Mouse (Mus musculus): ENCODE results near the gene Tor2a. TPM values are rescaled to one million over a fixed set of nuclear protein-coding genes. Genes with fewer than 3 reads are reported as not detected.

Tor2a gene
- total and polyA plus RNA-seq, 3 experiments: 54.7 to 62.2 TPM; not detected in 1

- Histone ChIP-seq H3K4me1 (ENCODE audit: control insufficient read depth in 1 of 2, insufficient read depth in 2 of 2, low read length in 2 of 2) (no peaks in the 10 kb centered on the region), H3K79me2 (ENCODE audit: control insufficient read depth, insufficient read depth, low read length, poor library complexity) (no peaks in the 10 kb centered on the region), H3K36me3 (ENCODE audit: control insufficient read depth in 1 of 2, insufficient read depth in 2 of 2, low read length in 2 of 2) (no peaks in the 10 kb centered on the region; a peak in 2 of 4 replicates), H3K9ac (ENCODE audit: control insufficient read depth, low read depth, low read length, poor library complexity, severe bottlenecking) (no peak overlapping the region), H3K4me3 (ENCODE audit: control insufficient read depth in 1 of 2, insufficient read depth in 1 of 2, low read depth in 2 of 2, low read length in 2 of 2) (no peak overlapping the region), H3K27ac (ENCODE audit: control insufficient read depth, low read depth, low read length) (no peak overlapping the region), H3K9me3 (replicated peaks; ENCODE audit: insufficient read depth, low read length) (no peaks in the 10 kb centered on the region), H3K27me3 (ENCODE audit: control insufficient read depth in 1 of 2, insufficient read depth in 2 of 2, low read length in 2 of 2) (no peaks in the 10 kb centered on the region)
- TF ChIP-seq MYC (IDR thresholded peaks at IDR 0.05; ENCODE audit: low read depth, low read length) (no peak), ZC3H11A (IDR thresholded peaks at IDR 0.05; ENCODE audit: low read depth, low read length) (no peak), TCF12 (IDR thresholded peaks at IDR 0.05; ENCODE audit: low read depth, low read length) (no peak), JUND (IDR thresholded peaks at IDR 0.05; ENCODE audit: low read depth, low read length) (no peak), CHD1 (IDR thresholded peaks at IDR 0.05; ENCODE audit: low read depth, low read length) (no peak), HCFC1 (IDR thresholded peaks at IDR 0.05; ENCODE audit: low read depth, low read length) (no peak), E2F4 (IDR thresholded peaks at IDR 0.05; ENCODE audit: borderline replicate concordance, low read depth, low read length) (no peak), POLR2AphosphoS5 (IDR thresholded peaks at IDR 0.05; ENCODE audit: borderline replicate concordance, low read depth, low read length) (no peak), USF1 (IDR thresholded peaks at IDR 0.05; ENCODE audit: low read depth, low read length) (no peak), ZMIZ1 (IDR thresholded peaks at IDR 0.05; ENCODE audit: low read depth, low read length) (no peak), ZNF384 (IDR thresholded peaks at IDR 0.05; ENCODE audit: low read depth, low read length) (no peak), ETS1 (IDR thresholded peaks at IDR 0.05; ENCODE audit: low read depth, low read length) (no peak), MYB (IDR thresholded peaks at IDR 0.05; ENCODE audit: low read depth, low read length) (no peak), RAD21 (IDR thresholded peaks at IDR 0.05; ENCODE audit: low read depth, low read length) (no peak), TAL1 (IDR thresholded peaks at IDR 0.05; ENCODE audit: low read length) (no peak), CHD2 (IDR thresholded peaks at IDR 0.05; ENCODE audit: low read length) (no peak), CTCF (IDR thresholded peaks at IDR 0.05 in 2 of 3, conservative IDR thresholded peaks at IDR 0.05 in 1 of 3; ENCODE audit: control insufficient read depth in 1 of 3, insufficient read depth in 1 of 3, low read depth in 2 of 3, low read length in 3 of 3, poor library complexity in 1 of 3, severe bottlenecking in 1 of 3) (no peak), USF2 (IDR thresholded peaks at IDR 0.05; ENCODE audit: borderline replicate concordance in 1 of 2, insufficient read depth in 1 of 2, low read depth in 1 of 2, low read length in 2 of 2) (no peak)
- no peak for DNase-seq (ENCODE audit: low read depth, low spot score)
These were observed 41.4 kb downstream of the Tor2a start for GRCm38 (mm10) chr2:32798251-32798962.

GRCm38 (mm10) chr2:32808816-32809566, 52.0 kb downstream of the Tor2a start:
- H3K79me2 ChIP-seq (ENCODE audit: control insufficient read depth, insufficient read depth, low read length, poor library complexity): no peaks in the 10 kb centered on the region
- H3K36me3 ChIP-seq (ENCODE audit: control insufficient read depth in 1 of 2, insufficient read depth in 2 of 2, low read length in 2 of 2): no peaks in the 10 kb centered on the region; a peak in 2 of 4 replicates
- no peak overlapping the region for H3K4me3 ChIP-seq (ENCODE audit: control insufficient read depth in 1 of 2, insufficient read depth in 1 of 2, low read depth in 2 of 2, low read length in 2 of 2)
- no peak overlapping the region for H3K27ac ChIP-seq (ENCODE audit: control insufficient read depth, low read depth, low read length)
- H3K9ac ChIP-seq (ENCODE audit: control insufficient read depth, low read depth, low read length, poor library complexity, severe bottlenecking): no peak overlapping the region
- H3K4me1 ChIP-seq (ENCODE audit: control insufficient read depth in 1 of 2, insufficient read depth in 2 of 2, low read length in 2 of 2): no peaks in the 10 kb centered on the region
- H3K9me3 ChIP-seq (replicated peaks; ENCODE audit: insufficient read depth, low read length): no peaks in the 10 kb centered on the region
- no peak for DNase-seq (ENCODE audit: low read depth, low spot score)
- H3K27me3 ChIP-seq (ENCODE audit: control insufficient read depth in 1 of 2, insufficient read depth in 2 of 2, low read length in 2 of 2): no peaks in the 10 kb centered on the region
- TF ChIP-seq TBP (IDR thresholded peaks at IDR 0.05; ENCODE audit: low read depth, low read length) (no peak), USF1 (IDR thresholded peaks at IDR 0.05; ENCODE audit: low read depth, low read length) (no peak), BHLHE40 (IDR thresholded peaks at IDR 0.05; ENCODE audit: borderline replicate concordance, low read depth, low read length) (no peak), ZKSCAN1 (IDR thresholded peaks at IDR 0.05; ENCODE audit: low read depth, low read length) (no peak), NELFE (IDR thresholded peaks at IDR 0.05; ENCODE audit: low read depth, low read length) (no peak), USF2 (IDR thresholded peaks at IDR 0.05; ENCODE audit: borderline replicate concordance in 1 of 2, insufficient read depth in 1 of 2, low read depth in 1 of 2, low read length in 2 of 2) (no peak), POLR2A (IDR thresholded peaks at IDR 0.05; ENCODE audit: control insufficient read depth in 1 of 2, insufficient read depth in 1 of 2, low read depth in 1 of 2, low read length in 2 of 2, poor library complexity in 1 of 2) (no peak), MAZ (IDR thresholded peaks at IDR 0.05; ENCODE audit: low read depth, low read length) (no peak), ELF1 (IDR thresholded peaks at IDR 0.05; ENCODE audit: low read depth, low read length) (no peak), RAD21 (IDR thresholded peaks at IDR 0.05; ENCODE audit: low read depth, low read length) (no peak), MYB (IDR thresholded peaks at IDR 0.05; ENCODE audit: low read depth, low read length) (no peak), MYC (IDR thresholded peaks at IDR 0.05; ENCODE audit: low read depth, low read length) (no peak), KAT2A (conservative IDR thresholded peaks at IDR 0.05; ENCODE audit: low read depth, low read length) (no peak), CHD1 (IDR thresholded peaks at IDR 0.05; ENCODE audit: low read depth, low read length) (no peak), POLR2AphosphoS2 (IDR thresholded peaks at IDR 0.05; ENCODE audit: low read length) (no peak), SIN3A (IDR thresholded peaks at IDR 0.05; ENCODE audit: low read length) (no peak), GABPA (IDR thresholded peaks at IDR 0.05; ENCODE audit: low read depth, low read length) (no peak), JUND (IDR thresholded peaks at IDR 0.05; ENCODE audit: low read depth, low read length) (no peak)
